Mouse (Mus musculus): ENCODE data around the gene Pgm5. TPM values are rescaled to one million over a fixed set of nuclear protein-coding genes. Genes with fewer than 3 reads are reported as not detected.
A peak's percentile ranks its signal among the peaks of the same experiment; 100 is the strongest.

Pgm5 gene
- polyA plus RNA-seq, 1 experiment from 2014 or later, result 6.1 TPM

DNA sequence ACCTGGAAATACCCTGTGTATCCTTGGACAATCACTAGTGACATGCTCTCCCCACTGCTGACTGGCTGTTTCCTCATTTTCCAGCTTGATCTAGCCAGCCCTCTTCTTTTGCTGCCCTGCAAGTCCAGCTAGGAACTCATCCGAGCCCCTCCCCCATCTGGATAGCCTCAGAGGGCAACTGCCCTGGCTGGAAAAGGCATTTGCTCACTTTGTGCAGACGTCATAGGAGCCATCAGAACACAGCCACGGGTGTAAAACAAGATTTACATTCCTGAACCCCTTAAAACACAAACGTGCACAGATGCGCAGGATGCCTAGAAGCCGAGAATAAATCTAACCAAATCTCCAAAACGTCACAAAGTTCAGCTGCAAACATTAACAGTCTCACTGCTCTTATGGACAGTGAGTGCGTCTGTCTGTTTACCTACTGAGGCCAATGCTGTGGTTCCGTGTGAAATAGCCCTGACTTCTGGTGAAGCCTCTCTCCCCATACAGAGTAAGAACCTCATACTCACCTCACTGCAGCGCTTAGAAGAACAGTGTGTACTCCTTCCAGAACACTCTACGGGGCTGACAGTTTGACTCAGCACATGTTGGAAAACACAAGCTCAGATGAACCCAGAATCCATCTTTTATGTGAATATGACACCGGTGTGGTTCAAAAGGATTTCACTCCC lies 99.0 kb downstream of the Pgm5 start:
- WGBS, result 45% methylated on average over 12 of the region's 12 CpGs

DNA sequence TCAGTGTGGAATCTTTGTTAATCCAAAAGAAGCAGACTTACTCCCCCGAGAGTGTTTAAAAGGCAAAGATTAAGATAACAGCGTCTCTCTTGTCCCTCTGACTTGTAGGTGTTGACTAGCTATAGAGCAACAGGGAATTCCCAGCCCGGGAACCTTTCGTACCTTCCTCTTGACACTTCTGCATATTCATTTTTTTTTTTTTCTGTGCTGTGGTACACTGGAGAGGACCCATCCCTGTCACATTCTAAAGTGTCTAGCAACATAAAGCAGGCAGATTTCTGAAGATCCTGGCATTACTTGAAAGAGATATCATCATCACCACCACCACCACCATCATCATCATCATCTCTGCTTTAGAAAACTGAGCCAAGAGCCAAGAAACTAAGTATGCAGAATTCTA lies 105.0 kb downstream of the Pgm5 start:
- Histone ChIP-seq H3K4me3 (no peak overlapping the region), H3K27me3 (no peaks in the 10 kb centered on the region), H3K4me1 (replicated peaks) (peaks cover 45% of the 10 kb centered on the region), H3K4me2 (0 out of 2 replicates have a peak overlapping the region, but pooled peaks have one; percentile 5), H3K9me3 (replicated peaks) (no peaks in the 10 kb centered on the region), H3K9ac (no peak overlapping the region), H3K36me3 (no peaks in the 10 kb centered on the region), H3K27ac (peak overlapping the region; percentile 26; the same call in 1 of the 2 replicates)
- ATAC-seq (replicated peaks; ENCODE audit: insufficient number of reproducible peaks, insufficient read depth, low FRiP score, low read depth), result no peak
- 15% methylated on average over 4 of the region's 4 CpGs for WGBS

More for the DNA sequence above, 99.0 kb downstream of the Pgm5 start:
- Histone ChIP-seq H3K9me3 (replicated peaks) (no peaks in the 10 kb centered on the region), H3K27me3 (no peaks in the 10 kb centered on the region), H3K9ac (no peak overlapping the region), H3K27ac (peak overlapping the region; percentile 35; the same call in 1 of the 2 replicates), H3K36me3 (no peaks in the 10 kb centered on the region), H3K4me3 (no peak overlapping the region), H3K4me1 (replicated peaks) (peaks cover 17% of the 10 kb centered on the region), H3K4me2 (no peak overlapping the region)
- ATAC-seq (replicated peaks; ENCODE audit: insufficient number of reproducible peaks, insufficient read depth, low FRiP score, low read depth), result no peak

DNA sequence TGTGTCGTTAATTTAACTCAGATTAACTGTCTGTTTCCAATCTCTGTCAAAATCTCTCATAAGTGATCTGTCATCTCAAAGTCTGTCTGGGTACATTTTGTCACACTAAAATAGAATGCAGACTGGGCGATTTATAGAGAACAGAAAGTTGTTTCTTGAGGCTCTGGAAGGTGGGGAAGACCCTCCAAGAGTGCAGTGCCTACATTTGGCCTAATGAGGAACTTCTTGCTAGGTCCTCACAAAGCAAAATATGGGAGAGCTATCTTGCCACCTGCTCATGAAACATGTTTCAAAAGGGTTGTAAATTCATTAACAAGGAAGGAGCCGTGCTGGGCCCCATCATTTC lies 107.2 kb downstream of the Pgm5 start:
- Histone ChIP-seq H3K4me2 (no peak overlapping the region), H3K27ac (peak overlapping the region; percentile 58; the same call in 1 of the 2 replicates), H3K4me3 (no peak overlapping the region), H3K9me3 (replicated peaks) (no peaks in the 10 kb centered on the region), H3K36me3 (no peaks in the 10 kb centered on the region), H3K9ac (no peak overlapping the region), H3K27me3 (no peaks in the 10 kb centered on the region), H3K4me1 (replicated peaks) (peaks cover 45% of the 10 kb centered on the region)
- 62% methylated on average over 3 of the region's 3 CpGs for WGBS
- ATAC-seq (replicated peaks; ENCODE audit: insufficient number of reproducible peaks, insufficient read depth, low FRiP score, low read depth), result no peak

DNA sequence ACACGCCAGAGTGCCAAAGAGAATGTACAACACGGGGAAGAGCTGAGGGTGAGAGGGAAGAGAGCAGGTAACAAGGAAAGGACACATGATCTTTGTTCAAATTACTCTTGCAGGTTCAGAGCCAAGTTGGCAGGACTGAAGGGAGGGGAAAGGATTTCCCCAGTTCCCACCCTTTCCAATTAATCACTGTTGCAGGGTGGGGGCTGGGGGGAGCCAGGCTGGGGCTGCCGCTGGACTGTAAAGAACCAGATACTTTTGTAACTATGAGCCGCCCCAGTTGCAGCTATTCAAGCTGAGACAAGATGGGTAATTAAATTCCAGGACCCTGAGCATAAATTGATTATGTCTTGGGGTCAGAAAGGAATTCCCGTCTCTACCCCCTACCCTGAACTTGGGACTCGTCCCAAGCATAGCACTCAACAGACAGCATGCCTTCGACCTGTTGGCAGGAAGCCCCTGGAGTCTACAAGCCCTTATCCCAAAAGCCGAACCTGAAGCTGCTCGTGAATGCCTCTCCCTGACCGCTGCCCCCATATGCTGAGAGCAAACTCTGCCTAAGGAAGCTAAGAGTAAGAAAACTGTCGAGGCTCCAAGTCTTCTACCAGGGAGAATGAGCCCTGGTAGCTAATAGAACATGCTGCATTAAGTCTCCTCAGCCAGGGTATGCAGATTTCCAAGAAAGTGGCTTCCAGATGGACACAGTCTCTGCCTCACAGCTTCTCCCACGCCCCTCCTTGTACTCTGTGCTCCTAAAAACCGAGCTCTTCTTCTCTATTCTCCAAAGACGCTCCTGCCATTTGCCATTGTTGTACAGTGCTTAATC lies 107.8 kb downstream of the Pgm5 start:
- Histone ChIP-seq H3K27me3 (no peaks in the 10 kb centered on the region), H3K4me3 (no peak overlapping the region), H3K36me3 (no peaks in the 10 kb centered on the region), H3K27ac (peak overlapping the region; percentile 58), H3K9me3 (replicated peaks) (no peaks in the 10 kb centered on the region), H3K9ac (no peak overlapping the region), H3K4me2 (peak overlapping the region; percentile 12; the same call in 1 of the 2 replicates), H3K4me1 (replicated peaks) (peaks cover 45% of the 10 kb centered on the region)
- ATAC-seq (replicated peaks; ENCODE audit: insufficient number of reproducible peaks, insufficient read depth, low FRiP score, low read depth), result peak; percentile 71
- 35% methylated on average over 14 of the region's 14 CpGs for WGBS

DNA sequence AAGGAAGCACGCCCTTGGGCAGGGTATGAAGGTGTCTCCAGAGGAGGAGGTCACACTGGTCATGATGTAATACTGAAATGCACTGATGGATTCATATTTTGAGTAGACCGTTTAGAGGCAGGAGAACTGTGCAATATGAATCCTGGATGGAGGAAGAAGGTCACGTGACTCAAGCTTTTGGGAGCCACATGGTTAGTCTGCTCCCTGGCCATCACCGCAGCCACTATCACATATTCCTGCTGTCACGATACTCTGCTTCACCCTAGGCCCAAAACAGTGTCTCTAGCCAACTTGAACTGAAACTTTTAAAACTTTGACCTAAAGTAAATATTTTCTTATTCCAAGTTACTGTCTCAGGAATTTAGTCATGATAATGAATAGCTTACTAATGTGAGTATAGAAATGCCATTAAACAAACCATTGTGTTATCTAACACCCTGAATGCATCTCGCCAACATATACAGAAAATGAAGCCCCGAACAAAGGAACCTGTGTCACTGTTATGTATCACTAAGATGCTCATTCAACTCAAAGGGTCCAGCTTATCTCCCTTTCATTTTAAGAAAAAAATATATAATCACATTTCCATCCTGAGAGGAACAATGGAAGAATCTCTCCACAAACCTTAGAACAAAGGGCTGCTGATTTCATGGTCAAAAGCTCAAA lies 108.6 kb downstream of the Pgm5 start:
- Histone ChIP-seq H3K4me1 (replicated peaks) (peaks cover 42% of the 10 kb centered on the region), H3K9ac (no peak overlapping the region), H3K4me3 (no peak overlapping the region), H3K4me2 (no peak overlapping the region), H3K27me3 (no peaks in the 10 kb centered on the region), H3K27ac (peak overlapping the region; percentile 58; the same call in 1 of the 2 replicates), H3K9me3 (replicated peaks) (no peaks in the 10 kb centered on the region), H3K36me3 (no peaks in the 10 kb centered on the region)
- peak; percentile 54; the same call in 1 of the 2 replicates for ATAC-seq (replicated peaks; ENCODE audit: insufficient number of reproducible peaks, insufficient read depth, low FRiP score, low read depth)
- WGBS, result 72% methylated on average over 7 of the region's 7 CpGs

DNA sequence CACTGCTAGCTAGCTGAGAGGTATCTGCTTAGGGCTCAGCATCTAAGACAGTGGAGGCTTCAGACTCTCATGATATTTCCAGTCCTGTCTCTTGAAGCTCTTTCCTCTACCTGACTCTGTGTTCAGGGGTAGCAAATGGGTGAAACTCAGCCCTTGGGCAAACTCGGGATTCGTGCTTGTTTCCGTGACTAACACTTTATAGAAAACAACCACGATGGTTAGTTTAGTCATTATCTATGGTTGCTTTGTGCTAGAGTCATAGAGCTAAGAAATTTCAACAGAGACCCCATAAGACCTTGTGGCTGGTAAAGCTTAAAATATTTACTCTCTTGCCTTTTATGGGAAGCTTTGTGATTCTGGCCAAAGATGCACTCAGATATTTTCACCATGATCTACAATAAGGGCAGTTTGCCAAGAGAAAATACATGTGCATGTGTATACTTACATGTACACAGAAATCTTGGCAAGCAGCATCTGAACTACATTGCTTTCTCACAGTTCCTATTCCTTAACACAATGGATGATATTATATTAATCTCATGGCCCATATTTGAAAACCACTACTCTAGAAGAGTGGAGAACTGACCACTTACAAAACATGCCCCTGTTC lies 115.3 kb downstream of the Pgm5 start:
- H3K4me2 ChIP-seq, result no peak overlapping the region
- ATAC-seq (replicated peaks; ENCODE audit: insufficient number of reproducible peaks, insufficient read depth, low FRiP score, low read depth), result no peak
- no peak overlapping the region for H3K9ac ChIP-seq
- no peak overlapping the region for H3K27ac ChIP-seq
- H3K4me1 ChIP-seq (replicated peaks), result peaks cover 12% of the 10 kb centered on the region
- H3K27me3 ChIP-seq, result no peaks in the 10 kb centered on the region
- H3K36me3 ChIP-seq, result no peaks in the 10 kb centered on the region
- 80% methylated on average over 4 of the region's 4 CpGs for WGBS
- no peaks in the 10 kb centered on the region for H3K9me3 ChIP-seq (replicated peaks)
- no peak overlapping the region for H3K4me3 ChIP-seq

DNA sequence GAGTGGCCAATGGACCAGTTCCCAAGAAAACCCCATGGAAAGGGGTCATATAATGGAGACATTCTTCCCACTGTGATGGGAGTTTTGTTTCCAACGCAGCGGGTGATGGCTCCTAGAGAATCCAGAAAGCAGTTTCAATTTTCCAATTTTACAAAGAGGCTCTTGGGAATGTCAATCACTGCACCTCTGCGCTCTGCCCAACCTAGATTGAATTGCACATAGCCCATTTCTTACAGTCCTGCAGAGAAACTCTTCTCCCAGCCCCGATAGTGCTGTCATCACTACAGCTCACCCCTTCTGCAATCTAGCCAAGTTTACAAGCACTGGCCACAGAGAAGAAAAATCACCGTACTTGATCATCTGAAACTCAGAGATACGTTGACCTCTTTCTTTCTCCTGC lies 119.0 kb downstream of the Pgm5 start:
- Histone ChIP-seq H3K36me3 (no peaks in the 10 kb centered on the region), H3K27me3 (no peaks in the 10 kb centered on the region), H3K4me3 (no peak overlapping the region), H3K27ac (0 out of 2 replicates have a peak overlapping the region, but pooled peaks have one; percentile 5), H3K9me3 (replicated peaks) (no peaks in the 10 kb centered on the region), H3K4me2 (peak overlapping the region; percentile 28), H3K9ac (no peak overlapping the region), H3K4me1 (replicated peaks) (peaks cover 18% of the 10 kb centered on the region)
- ATAC-seq (replicated peaks; ENCODE audit: insufficient number of reproducible peaks, insufficient read depth, low FRiP score, low read depth), result no peak
- WGBS, result 37% methylated on average over 6 of the region's 6 CpGs

DNA sequence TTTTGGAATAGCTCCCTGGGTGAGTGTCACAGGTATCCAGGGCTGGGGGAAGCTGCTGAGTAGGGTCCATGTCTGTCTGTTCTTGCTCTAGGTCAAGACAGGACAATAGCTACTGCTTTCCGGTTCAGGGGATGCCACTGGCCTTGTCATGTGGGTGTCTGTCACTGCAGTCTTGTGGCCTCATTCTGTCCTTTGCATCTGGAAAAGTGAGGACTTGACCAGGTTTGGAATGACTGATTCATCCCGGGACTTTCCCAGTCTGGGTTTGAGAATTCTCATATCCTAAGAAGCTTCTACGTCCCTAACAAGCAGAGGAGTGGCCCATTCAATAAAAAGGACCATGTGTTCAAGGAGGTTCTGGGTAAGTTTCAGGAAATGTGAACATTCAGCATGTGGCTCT lies 122.9 kb downstream of the Pgm5 start:
- H3K27ac ChIP-seq, result no peak overlapping the region
- 65% methylated on average over 3 of the region's 3 CpGs for WGBS
- ATAC-seq (replicated peaks; ENCODE audit: insufficient number of reproducible peaks, insufficient read depth, low FRiP score, low read depth), result no peak

DNA sequence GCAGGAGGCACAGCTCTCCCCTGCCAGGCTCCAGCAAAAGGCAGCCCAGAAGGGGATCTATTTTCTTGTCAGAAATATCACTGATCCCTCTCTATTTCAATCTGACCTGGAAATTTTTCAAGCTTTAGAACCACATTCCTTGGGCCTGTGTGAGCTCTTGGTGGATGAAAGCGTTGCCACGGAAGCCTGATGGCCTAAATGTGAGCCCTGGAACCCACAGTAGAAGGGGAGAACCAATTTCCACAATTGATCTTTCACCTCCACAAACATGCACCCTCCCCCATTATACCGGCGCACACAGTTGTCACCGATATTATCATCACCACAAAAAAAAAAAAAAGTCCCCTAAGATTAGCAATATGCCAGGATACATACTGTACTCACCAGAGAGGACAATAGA lies 123.6 kb downstream of the Pgm5 start:
- H3K4me2 ChIP-seq, result no peak overlapping the region
- H3K27ac ChIP-seq, result no peak overlapping the region
- no peak overlapping the region for H3K9ac ChIP-seq
- H3K9me3 ChIP-seq (replicated peaks), result no peaks in the 10 kb centered on the region
- WGBS, result 93% methylated on average over 5 of the region's 5 CpGs
- no peak for ATAC-seq (replicated peaks; ENCODE audit: insufficient number of reproducible peaks, insufficient read depth, low FRiP score, low read depth)
- no peak overlapping the region for H3K4me3 ChIP-seq
- 0 out of 2 replicates have a peak, but pooled peaks cover 1% of the 10 kb centered on the region for H3K36me3 ChIP-seq
- no peaks in the 10 kb centered on the region for H3K27me3 ChIP-seq
- peaks cover 23% of the 10 kb centered on the region for H3K4me1 ChIP-seq (replicated peaks)

More for the DNA sequence above, 122.9 kb downstream of the Pgm5 start:
- Histone ChIP-seq H3K36me3 (no peaks in the 10 kb centered on the region), H3K9me3 (replicated peaks) (no peaks in the 10 kb centered on the region), H3K4me3 (no peak overlapping the region), H3K4me1 (replicated peaks) (peaks cover 25% of the 10 kb centered on the region), H3K9ac (no peak overlapping the region), H3K27me3 (no peaks in the 10 kb centered on the region), H3K4me2 (no peak overlapping the region)

DNA sequence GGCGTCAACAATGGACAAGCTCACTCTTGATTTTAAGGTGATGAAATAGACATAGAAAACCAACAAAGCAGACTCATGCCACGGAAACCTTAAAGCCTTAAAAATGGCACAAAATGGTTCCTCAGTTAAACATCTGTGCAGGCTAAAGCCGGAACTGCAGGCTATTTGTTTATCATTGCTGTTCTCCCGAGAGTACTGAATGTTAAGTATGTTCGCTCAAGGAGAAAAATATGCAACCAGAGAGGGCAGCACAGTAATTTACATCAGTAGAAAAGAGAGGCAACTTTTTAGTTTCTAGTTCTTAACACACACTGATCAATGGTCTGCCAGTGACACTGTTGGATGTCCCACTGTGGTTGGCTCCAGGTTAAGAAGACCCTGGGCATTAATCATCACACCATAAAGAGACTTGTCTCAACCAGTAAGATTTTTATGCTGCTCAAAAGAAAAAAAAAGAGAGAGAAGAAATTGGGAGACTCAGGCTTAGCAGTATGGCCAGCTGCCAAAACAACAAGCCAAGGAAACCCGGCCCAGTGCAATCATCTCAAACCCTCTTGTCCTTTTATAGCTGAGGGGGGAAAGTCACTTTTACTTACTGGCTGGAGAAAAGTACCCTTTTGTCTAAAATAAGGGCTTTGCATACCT lies 126.0 kb downstream of the Pgm5 start:
- Histone ChIP-seq H3K4me3 (no peak overlapping the region), H3K9me3 (replicated peaks) (no peaks in the 10 kb centered on the region), H3K9ac (no peak overlapping the region), H3K4me1 (replicated peaks) (peaks cover 13% of the 10 kb centered on the region; the same call in 1 of the 2 replicates), H3K27me3 (no peaks in the 10 kb centered on the region), H3K4me2 (no peak overlapping the region), H3K36me3 (0 out of 2 replicates have a peak, but pooled peaks cover 4% of the 10 kb centered on the region), H3K27ac (no peak overlapping the region; the same call in 1 of the 2 replicates)
- no peak for ATAC-seq (replicated peaks; ENCODE audit: insufficient number of reproducible peaks, insufficient read depth, low FRiP score, low read depth)
- WGBS, result 47% methylated on average over 6 of the region's 6 CpGs
